Mouse (Mus musculus): ENCODE data around the gene Glt8d2.

Gene Glt8d2

GRCm38 (mm10) chr10:82690494-82690893 lies at the start of gene Glt8d2:
Gene Glt8d2 (minus strand): TSS chr10:82690650.
- DNase-seq, result peak in 1 of 2 experiments; percentile 19

GRCm38 (mm10) chr10:82699296-82699941 lies 9.0 kb upstream of the Glt8d2 start:
- peak in 1 of 2 experiments; percentile 40 for DNase-seq

GRCm38 (mm10) chr10:82698712-82699261 lies 8.3 kb upstream of the Glt8d2 start:
- DNase-seq, result peak; percentile 96 to 97

- DNase-seq, result no peak
These were observed 7.0 kb upstream of the Glt8d2 start for GRCm38 (mm10) chr10:82697305-82697898.

- DNase-seq, result peak; percentile 78 to 81
These were observed 6.1 kb upstream of the Glt8d2 start for GRCm38 (mm10) chr10:82696453-82697079.

- DNase-seq, result no peak
These were observed 5.5 kb upstream of the Glt8d2 start, which contains the start of gene Hcfc2 for GRCm38 (mm10) chr10:82695956-82696355. Gene Hcfc2 (plus strand): TSS chr10:82696160.

- no peak for DNase-seq
These were observed 704 bp downstream of the Glt8d2 start for GRCm38 (mm10) chr10:82689681-82690211.

GRCm38 (mm10) chr10:82685440-82685839 lies 5.0 kb downstream of the Glt8d2 start:
- no peak for DNase-seq

GRCm38 (mm10) chr10:82681639-82682038 lies 8.8 kb downstream of the Glt8d2 start:
- peak; percentile 42 to 52 for DNase-seq

GRCm38 (mm10) chr10:82680769-82681168 lies 9.7 kb downstream of the Glt8d2 start:
- DNase-seq, result no peak

GRCm38 (mm10) chr10:82676949-82677348 lies 13.5 kb downstream of the Glt8d2 start:
- DNase-seq, result peak; percentile 98

GRCm38 (mm10) chr10:82670205-82670604 lies 20.2 kb downstream of the Glt8d2 start:
- DNase-seq, result no peak

- DNase-seq, result peak; percentile 97
These were observed 23.8 kb downstream of the Glt8d2 start for GRCm38 (mm10) chr10:82666436-82667234.

- DNase-seq, result no peak
These were observed 24.5 kb downstream of the Glt8d2 start for GRCm38 (mm10) chr10:82665951-82666350.

GRCm38 (mm10) chr10:82663289-82663688 lies 27.2 kb downstream of the Glt8d2 start:
- DNase-seq, result no peak

GRCm38 (mm10) chr10:82662267-82662990 lies 28.0 kb downstream of the Glt8d2 start:
- DNase-seq, result peak; percentile 89 to 93

- peak; percentile 34 to 53 for DNase-seq
These were observed 28.6 kb downstream of the Glt8d2 start for GRCm38 (mm10) chr10:82661820-82662219.

GRCm38 (mm10) chr10:82654581-82654980 lies 35.9 kb downstream of the Glt8d2 start:
- DNase-seq, result no peak

- no peak for DNase-seq
These were observed 37.8 kb downstream of the Glt8d2 start for GRCm38 (mm10) chr10:82652625-82653024.

GRCm38 (mm10) chr10:82651221-82651620 lies 39.2 kb downstream of the Glt8d2 start:
- no peak for DNase-seq

GRCm38 (mm10) chr10:82647205-82647811 lies 43.1 kb downstream of the Glt8d2 start:
- no peak for DNase-seq

Measured in cerebellum, postnatal 10 days (tissue).